9 mouse cellular contexts compared by ENCODE assay signal in genomic region chr6:47978897-47979368, GRCm38 (mm10). TPM values are rescaled to one million over a fixed set of nuclear protein-coding genes. Genes with fewer than 3 reads are reported as not detected.
A peak's percentile ranks its signal among the peaks of the same experiment; 100 is the strongest.
DNase-seq lines count a peak whose midpoint lies in the region; ATAC-seq and TF ChIP-seq lines count a peak whose summit lies in the region.
"Had no signal": no experiment of that assay in that cellular context is flagged by ENCODE, and none has a peak within 500 bp of the region (broad histone marks: within the 10 kb centered on the region; RNA-seq: fewer than 3 reads in every experiment).

No protein-coding gene starts in this region.

- no peak overlapping the region for H3K9ac ChIP-seq in heart, embryonic 15.5 days
- H3K9ac ChIP-seq in liver, embryonic 13.5 days: no peak overlapping the region
- H3K9ac ChIP-seq in neural tube, embryonic 13.5 days: no peak overlapping the region

- peaks cover 18% of the 10 kb centered on the region for H3K4me1 ChIP-seq in E14TG2a.4 (replicated peaks; ENCODE audit: low read depth, low read length)
- H3K4me1 ChIP-seq in heart, embryonic 15.5 days (replicated peaks): no peaks in the 10 kb centered on the region
- H3K4me1 ChIP-seq in liver, embryonic 13.5 days (replicated peaks): no peaks in the 10 kb centered on the region
- no peaks in the 10 kb centered on the region for H3K4me1 ChIP-seq in neural tube, embryonic 13.5 days (replicated peaks)

- H3K36me3 ChIP-seq in E14TG2a.4 (ENCODE audit: insufficient read depth, low read length): no peaks in the 10 kb centered on the region
- no peaks in the 10 kb centered on the region for H3K36me3 ChIP-seq in heart, embryonic 15.5 days
- no peaks in the 10 kb centered on the region for H3K36me3 ChIP-seq in liver, embryonic 13.5 days
- no peaks in the 10 kb centered on the region for H3K36me3 ChIP-seq in neural tube, embryonic 13.5 days

- 13% methylated on average over 6 of the region's 6 CpGs for WGBS in heart, embryonic 15.5 days
- WGBS in liver, embryonic 13.5 days (ENCODE audit: insufficient replicate concordance): 7% methylated on average over 6 of the region's 6 CpGs
- 19% methylated on average over 6 of the region's 6 CpGs for WGBS in neural tube, embryonic 13.5 days

- no peak overlapping the region for H3K4me2 ChIP-seq in heart, embryonic 15.5 days
- no peak overlapping the region for H3K4me2 ChIP-seq in liver, embryonic 13.5 days
- H3K4me2 ChIP-seq in neural tube, embryonic 13.5 days: no peak overlapping the region

- no peak overlapping the region for H3K4me3 ChIP-seq in E14TG2a.4 (replicated peaks; ENCODE audit: low read length)
- no peak overlapping the region for H3K4me3 ChIP-seq in heart, embryonic 15.5 days
- H3K4me3 ChIP-seq in liver, embryonic 13.5 days (replicated peaks): no peak overlapping the region
- H3K4me3 ChIP-seq in neural tube, embryonic 13.5 days: no peak overlapping the region
- H3K4me3 ChIP-seq: megakaryocyte, embryonic 14.5 days had no signal

- ATAC-seq in erythroid progenitor cell, adult 5-6 weeks (replicated peaks; ENCODE audit: low FRiP score, poor library complexity, severe bottlenecking): 0 out of 2 replicates have a peak, but pooled peaks have one; percentile 34
- ATAC-seq in heart, embryonic 15.5 days (replicated peaks; ENCODE audit: insufficient number of reproducible peaks, insufficient read depth, low FRiP score, low read depth): peak; percentile 81
- peak; percentile 93 for ATAC-seq in liver, embryonic 13.5 days (ENCODE audit: low read depth)
- ATAC-seq in neural tube, embryonic 13.5 days (ENCODE audit: low read depth): 0 out of 2 replicates have a peak, but pooled peaks have one; percentile 40

- H3K27ac ChIP-seq in heart, embryonic 15.5 days: no peak overlapping the region
- no peak overlapping the region for H3K27ac ChIP-seq in liver, embryonic 13.5 days
- no peak overlapping the region for H3K27ac ChIP-seq in neural tube, embryonic 13.5 days (replicated peaks)

- H3K9me3 ChIP-seq in E14TG2a.4 (ENCODE audit: low read length): no peaks in the 10 kb centered on the region
- no peaks in the 10 kb centered on the region for H3K9me3 ChIP-seq in heart, embryonic 15.5 days (replicated peaks)
- no peaks in the 10 kb centered on the region for H3K9me3 ChIP-seq in liver, embryonic 13.5 days (replicated peaks)
- no peaks in the 10 kb centered on the region for H3K9me3 ChIP-seq in neural tube, embryonic 13.5 days
- H3K9me3 ChIP-seq: megakaryocyte, embryonic 14.5 days had no signal

- TF ChIP-seq CTCF in E14TG2a.4 (conservative IDR thresholded peaks at IDR 0.05; ENCODE audit: low read length): peak; percentile 62

- H3K27me3 ChIP-seq in E14TG2a.4 (ENCODE audit: insufficient read depth, low read length): peaks cover 18% of the 10 kb centered on the region; the same call in 1 of the 2 replicates
- H3K27me3 ChIP-seq in heart, embryonic 15.5 days: peaks cover 71% of the 10 kb centered on the region
- no peaks in the 10 kb centered on the region for H3K27me3 ChIP-seq in liver, embryonic 13.5 days
- H3K27me3 ChIP-seq in neural tube, embryonic 13.5 days: no peaks in the 10 kb centered on the region

- DNase-seq in brain, adult 2 months (ENCODE audit: low read depth, low spot score): peak; percentile 84
- peak; percentile 83 to 87 for DNase-seq in kidney, postnatal 25 days
- peak; percentile 71 for DNase-seq in liver, embryonic 13.5 days
- peak; percentile 47 for DNase-seq in telencephalon, adult 2 months (ENCODE audit: low read depth, low spot score)

RNA-seq across cellular contexts. Expression of gene Zfp956, which starts 25.7 kb away (rescaled TPM):
- total RNA-seq in erythroid progenitor cell, adult 5-6 weeks (2015; ENCODE audit: low replicate concordance): not detected in 2 replicates
- 0.45 and 5.3 TPM in 2 replicates for total RNA-seq in erythroid progenitor cell, adult 5-6 weeks (2017; ENCODE audit: low replicate concordance)
- polyA plus RNA-seq in heart, embryonic 15.5 days (2015; fragmentation: Nextera tagmentation; extraction: Ambion mirVana): 2.9 and 4.4 TPM in 2 replicates
- polyA plus RNA-seq in liver, embryonic 13.5 days (2015; fragmentation: Nextera tagmentation; extraction: Ambion mirVana): 3.1 and 3.5 TPM in 2 replicates
- polyA plus RNA-seq in neural tube, embryonic 13.5 days (2015; fragmentation: Nextera tagmentation; extraction: Ambion mirVana): 14.7 and 15.4 TPM in 2 replicates

RNA-seq across cellular contexts. Expression of gene Zfp212, which starts 58.7 kb away (rescaled TPM):
- total RNA-seq in erythroid progenitor cell, adult 5-6 weeks (2015; ENCODE audit: low replicate concordance): 12.6 and 13.7 TPM in 2 replicates
- 11.0 and 15.7 TPM in 2 replicates for total RNA-seq in erythroid progenitor cell, adult 5-6 weeks (2017; ENCODE audit: low replicate concordance)
- polyA plus RNA-seq in heart, embryonic 15.5 days (2015; fragmentation: Nextera tagmentation; extraction: Ambion mirVana): 9.8 and 10.1 TPM in 2 replicates
- polyA plus RNA-seq in liver, embryonic 13.5 days (2015; fragmentation: Nextera tagmentation; extraction: Ambion mirVana): 6.8 and 7.0 TPM in 2 replicates
- polyA plus RNA-seq in neural tube, embryonic 13.5 days (2015; fragmentation: Nextera tagmentation; extraction: Ambion mirVana): 15.8 and 17.0 TPM in 2 replicates

Comparison
In these comparisons a context has a peak if more than half of its experiments do, and no peak if none do; other contexts are left out.
1. ATAC-seq: peak in every context shown above with its lines; median percentile 93 in liver, embryonic 13.5 days; 81 in heart, embryonic 15.5 days; 40 in neural tube, embryonic 13.5 days; 34 in erythroid progenitor cell, adult 5-6 weeks.